Comparison of ENCODE assay signal across 7 mouse cellular contexts in genomic region chr4:32950356-32951034, GRCm38 (mm10). TPM values are rescaled to one million over a fixed set of nuclear protein-coding genes. Genes with fewer than 3 reads are reported as not detected.
DNase-seq lines count a peak whose midpoint lies in the region; ATAC-seq and TF ChIP-seq lines count a peak whose summit lies in the region.

Gene Ankrd6 (minus strand): TSS chr4:32950841.

- peak; percentile 96 for ATAC-seq in granulocyte monocyte progenitor cell, adult 5-6 weeks (replicated peaks; ENCODE audit: poor library complexity, severe bottlenecking)
- peak; percentile 87 for ATAC-seq in intestine, postnatal 0 days
- ATAC-seq in limb, embryonic 11.5 days (ENCODE audit: insufficient number of reproducible peaks, low FRiP score, low TSS enrichment, low read depth): peak; percentile 86
- ATAC-seq in midbrain, embryonic 13.5 days: peak; percentile 92

- peak within 1 kb of the TSS; percentile 85 for H3K27ac ChIP-seq in embryonic facial prominence, embryonic 10.5 days (replicated peaks)
- H3K27ac ChIP-seq in intestine, postnatal 0 days (ENCODE audit: low read depth, low read length): no peak within 1 kb of the TSS
- no peak within 1 kb of the TSS for H3K27ac ChIP-seq in limb, embryonic 11.5 days (replicated peaks; ENCODE audit: low read depth, low read length)
- H3K27ac ChIP-seq in midbrain, embryonic 13.5 days: no peak within 1 kb of the TSS

- peak within 1 kb of the TSS; percentile 82 for H3K4me3 ChIP-seq in embryonic facial prominence, embryonic 10.5 days
- H3K4me3 ChIP-seq in intestine, postnatal 0 days (ENCODE audit: low read depth, low read length): peak within 1 kb of the TSS; percentile 68
- peak within 1 kb of the TSS; percentile 60 for H3K4me3 ChIP-seq in limb, embryonic 11.5 days (ENCODE audit: low read depth, low read length)
- H3K4me3 ChIP-seq in midbrain, embryonic 13.5 days (replicated peaks): peak within 1 kb of the TSS; percentile 74

- H3K9me3 ChIP-seq in embryonic facial prominence, embryonic 10.5 days: no peaks in the 10 kb centered on the region
- no peaks in the 10 kb centered on the region for H3K9me3 ChIP-seq in intestine, postnatal 0 days (ENCODE audit: control insufficient read depth)
- no peaks in the 10 kb centered on the region for H3K9me3 ChIP-seq in limb, embryonic 11.5 days (ENCODE audit: control insufficient read depth, low read length)
- no peaks in the 10 kb centered on the region for H3K9me3 ChIP-seq in midbrain, embryonic 13.5 days

- under 1% methylated on average over 66 of the region's 66 CpGs for WGBS in embryonic facial prominence, embryonic 10.5 days
- under 1% methylated on average over 63 of the region's 66 CpGs for WGBS in intestine, postnatal 0 days
- under 1% methylated on average over 66 of the region's 66 CpGs for WGBS in limb, embryonic 11.5 days
- WGBS in midbrain, embryonic 13.5 days: under 1% methylated on average over 63 of the region's 66 CpGs

- peak within 1 kb of the TSS; percentile 99 for H3K4me2 ChIP-seq in intestine, postnatal 0 days (replicated peaks; ENCODE audit: low read depth)
- peak within 1 kb of the TSS; percentile 94 for H3K4me2 ChIP-seq in limb, embryonic 11.5 days (ENCODE audit: low read depth, severe bottlenecking)
- peak within 1 kb of the TSS; percentile 92 for H3K4me2 ChIP-seq in midbrain, embryonic 13.5 days (replicated peaks)

- no peaks in the 10 kb centered on the region for H3K36me3 ChIP-seq in embryonic facial prominence, embryonic 10.5 days (replicated peaks)
- no peaks in the 10 kb centered on the region for H3K36me3 ChIP-seq in intestine, postnatal 0 days (ENCODE audit: control insufficient read depth, insufficient read depth)
- no peaks in the 10 kb centered on the region for H3K36me3 ChIP-seq in limb, embryonic 11.5 days (ENCODE audit: control insufficient read depth, insufficient read depth, low read length)
- no peaks in the 10 kb centered on the region for H3K36me3 ChIP-seq in midbrain, embryonic 13.5 days

- peaks cover 45% of the 10 kb centered on the region for H3K4me1 ChIP-seq in embryonic facial prominence, embryonic 10.5 days
- 0 out of 2 replicates have a peak, but pooled peaks cover 12% of the 10 kb centered on the region for H3K4me1 ChIP-seq in intestine, postnatal 0 days (replicated peaks; ENCODE audit: control insufficient read depth, insufficient read depth, low read length)
- peaks cover 7% of the 10 kb centered on the region; the same call in 1 of the 2 replicates for H3K4me1 ChIP-seq in limb, embryonic 11.5 days (ENCODE audit: control insufficient read depth, insufficient read depth, low read length)
- peaks cover 41% of the 10 kb centered on the region for H3K4me1 ChIP-seq in midbrain, embryonic 13.5 days (replicated peaks)

- peak within 1 kb of the TSS; percentile 53 for H3K9ac ChIP-seq in intestine, postnatal 0 days (ENCODE audit: low read depth, low read length)
- H3K9ac ChIP-seq in limb, embryonic 11.5 days (ENCODE audit: low read length): peak within 1 kb of the TSS; percentile 68
- H3K9ac ChIP-seq in midbrain, embryonic 13.5 days (replicated peaks): peak within 1 kb of the TSS; percentile 76

- peak; percentile 93 for TF ChIP-seq CTCF in intestine, postnatal 0 days (IDR thresholded peaks at IDR 0.05; ENCODE audit: low read depth)

- peaks cover 17% of the 10 kb centered on the region for H3K27me3 ChIP-seq in embryonic facial prominence, embryonic 10.5 days (replicated peaks; ENCODE audit: low read depth, poor library complexity, severe bottlenecking)
- H3K27me3 ChIP-seq in intestine, postnatal 0 days (replicated peaks; ENCODE audit: control insufficient read depth, insufficient read depth, low read length): no peaks in the 10 kb centered on the region
- 0 out of 2 replicates have a peak, but pooled peaks cover 5% of the 10 kb centered on the region for H3K27me3 ChIP-seq in limb, embryonic 11.5 days (ENCODE audit: control insufficient read depth, insufficient read depth, low read length)
- peaks cover 11% of the 10 kb centered on the region; the same call in 1 of the 2 replicates for H3K27me3 ChIP-seq in midbrain, embryonic 13.5 days

- peak; percentile 90 for DNase-seq in adrenal gland, postnatal 14 days
- DNase-seq in embryonic facial prominence, embryonic 10.5 days (ENCODE audit: low spot score): peak; percentile 93
- DNase-seq in limb, embryonic 11.5 days (ENCODE audit: low spot score): peak; percentile 93
- DNase-seq in spleen, adult 12 weeks (ENCODE audit: low spot score): peak; percentile 69

RNA-seq across cellular contexts. Expression of gene Ankrd6, which starts in this region (rescaled TPM):
- 3.0 and 5.4 TPM in 2 replicates for total RNA-seq in adrenal gland, postnatal 14 days (2021)
- polyA plus RNA-seq in embryonic facial prominence, embryonic 10.5 days (2016; fragmentation: Nextera tagmentation; extraction: Ambion mirVana): 12.2 and 16.4 TPM in 2 replicates
- total RNA-seq in granulocyte monocyte progenitor cell, adult 5-6 weeks (2014; fragmentation: Nextera tagmentation): 0.62 and 0.82 TPM in 2 replicates
- 0.26 and 0.98 TPM in 2 replicates for total RNA-seq in granulocyte monocyte progenitor cell, adult 5-6 weeks (2017)
- polyA plus RNA-seq in intestine, postnatal 0 days (2015; fragmentation: Nextera tagmentation; extraction: Ambion mirVana): 1.3 and 1.6 TPM in 2 replicates
- polyA plus RNA-seq in limb, embryonic 11.5 days (2014; fragmentation: Nextera tagmentation; extraction: Ambion mirVana): 9.4 and 10.4 TPM in 2 replicates
- polyA plus RNA-seq in midbrain, embryonic 13.5 days (2015; fragmentation: Nextera tagmentation; extraction: Ambion mirVana): 30.4 and 32.2 TPM in 2 replicates

Comparison
In these comparisons a context has a peak if more than half of its experiments do, and no peak if none do; other contexts are left out.
1. Peak in ATAC-seq in granulocyte monocyte progenitor cell, adult 5-6 weeks; RNA of the gene not detected or under 1 TPM.